Comparison of ENCODE assay signal across 9 mouse cellular contexts in genomic region chr8:62060357-62060756, GRCm38 (mm10).
DNase-seq lines count a peak whose midpoint lies in the region; ATAC-seq and TF ChIP-seq lines count a peak whose summit lies in the region.
"Had no signal": no experiment of that assay in that cellular context is flagged by ENCODE, and none has a peak within 500 bp of the region (broad histone marks: within the 10 kb centered on the region; RNA-seq: fewer than 3 reads in every experiment).

No protein-coding gene starts in this region.

- H3K4me1 ChIP-seq in neural tube, embryonic 11.5 days (ENCODE audit: control insufficient read depth, insufficient read depth, low read length) = no peaks in the 10 kb centered on the region
- no peaks in the 10 kb centered on the region for H3K4me1 ChIP-seq in stomach, postnatal 0 days (replicated peaks; ENCODE audit: control insufficient read depth, insufficient read depth)
- H3K4me1 ChIP-seq: embryonic facial prominence, embryonic 15.5 days had no signal

- no peak for TF ChIP-seq EP300 in stomach, postnatal 0 days (optimal IDR thresholded peaks at IDR 0.05)

- TF ChIP-seq CTCF in stomach, postnatal 0 days (IDR thresholded peaks at IDR 0.05; ENCODE audit: low read depth) = peak; percentile 62

- no peak overlapping the region for H3K9ac ChIP-seq in neural tube, embryonic 11.5 days (ENCODE audit: low read length)
- no peak overlapping the region for H3K9ac ChIP-seq in stomach, postnatal 0 days (ENCODE audit: low read length)
- H3K9ac ChIP-seq: embryonic facial prominence, embryonic 15.5 days had no signal

- no peaks in the 10 kb centered on the region for H3K27me3 ChIP-seq in neural tube, embryonic 11.5 days (ENCODE audit: control insufficient read depth, insufficient read depth, low read length)
- no peaks in the 10 kb centered on the region for H3K27me3 ChIP-seq in stomach, postnatal 0 days (ENCODE audit: control insufficient read depth, insufficient read depth, low read length)
- H3K27me3 ChIP-seq: embryonic facial prominence, embryonic 15.5 days had no signal

- no peak for ATAC-seq in neural tube, embryonic 11.5 days (ENCODE audit: insufficient read depth, low FRiP score, low TSS enrichment)
- no peak for ATAC-seq in stomach, postnatal 0 days (ENCODE audit: low FRiP score, low TSS enrichment)

- H3K9me3 ChIP-seq in neural tube, embryonic 11.5 days (ENCODE audit: control insufficient read depth, low read length) = no peaks in the 10 kb centered on the region
- H3K9me3 ChIP-seq in stomach, postnatal 0 days (ENCODE audit: control insufficient read depth, low read length) = no peaks in the 10 kb centered on the region
- H3K9me3 ChIP-seq: embryonic facial prominence, embryonic 15.5 days had no signal

- no peaks in the 10 kb centered on the region for H3K36me3 ChIP-seq in neural tube, embryonic 11.5 days (ENCODE audit: control insufficient read depth, insufficient read depth, low read length)
- no peaks in the 10 kb centered on the region for H3K36me3 ChIP-seq in stomach, postnatal 0 days (ENCODE audit: control insufficient read depth, insufficient read depth, low read length)
- H3K36me3 ChIP-seq: embryonic facial prominence, embryonic 15.5 days had no signal

- peak; percentile 10 for DNase-seq in adrenal gland, postnatal 14 days
- no peak for DNase-seq in adrenal gland, adult 18-20 months (ENCODE audit: low spot score in 2 of 2)
- DNase-seq in kidney, postnatal 10 days = peak; percentile 22
- no peak for DNase-seq in kidney, adult 9 months
- DNase-seq in neural tube, embryonic 11.5 days (ENCODE audit: low spot score) = peak; percentile 11
- no peak for DNase-seq in neural tube, embryonic 10.5 days (ENCODE audit: extremely low spot score, low spot score)
- DNase-seq in stomach, postnatal 0 days (ENCODE audit: low spot score) = no peak
- DNase-seq in spleen, postnatal 14 days (ENCODE audit: low spot score in 2 of 2) = no peak

- no peak overlapping the region for H3K27ac ChIP-seq in neural tube, embryonic 11.5 days (ENCODE audit: low read depth, low read length)
- H3K27ac ChIP-seq in stomach, postnatal 0 days (replicated peaks) = no peak overlapping the region
- H3K27ac ChIP-seq: embryonic facial prominence, embryonic 15.5 days had no signal

- no peak overlapping the region for H3K4me3 ChIP-seq in neural tube, embryonic 11.5 days (ENCODE audit: low read depth, low read length)
- H3K4me3 ChIP-seq in stomach, postnatal 0 days (ENCODE audit: low read depth, low read length) = no peak overlapping the region
- H3K4me3 ChIP-seq: embryonic facial prominence, embryonic 15.5 days had no signal

- no peak overlapping the region for H3K4me2 ChIP-seq in neural tube, embryonic 11.5 days (ENCODE audit: low read depth)
- no peak overlapping the region for H3K4me2 ChIP-seq in stomach, postnatal 0 days (replicated peaks; ENCODE audit: low read depth)
- H3K4me2 ChIP-seq: embryonic facial prominence, embryonic 15.5 days had no signal

Comparison
In these comparisons a context has a peak if more than half of its experiments do, and no peak if none do; other contexts are left out.
1. DNase-seq: peak in adrenal gland, postnatal 14 days (single experiment), kidney, postnatal 10 days (single experiment) and neural tube, embryonic 11.5 days (single experiment); none in adrenal gland, adult 18-20 months (0 of 2), kidney, adult 9 months (single experiment), neural tube, embryonic 10.5 days (single experiment), stomach, postnatal 0 days (single experiment) and spleen, postnatal 14 days (0 of 2).